Mouse (Mus musculus) inflammation-experienced regulatory T-cells (primary cell): ENCODE results near the gene Cxcl15. TPM values are rescaled to one million over a fixed set of nuclear protein-coding genes. Genes with fewer than 3 reads are reported as not detected.

Experiments used
- polyA plus RNA-seq, 2 experiments: library from polyadenylated mRNA; unstranded; fragments of 100-300 nt; shearing (Covaris generic); gene quantifications; one replicate each; pipeline ENCODE4 v1.2.1; 2017

Gene Cxcl15
- polyA plus RNA-seq, result not detected

DNA sequence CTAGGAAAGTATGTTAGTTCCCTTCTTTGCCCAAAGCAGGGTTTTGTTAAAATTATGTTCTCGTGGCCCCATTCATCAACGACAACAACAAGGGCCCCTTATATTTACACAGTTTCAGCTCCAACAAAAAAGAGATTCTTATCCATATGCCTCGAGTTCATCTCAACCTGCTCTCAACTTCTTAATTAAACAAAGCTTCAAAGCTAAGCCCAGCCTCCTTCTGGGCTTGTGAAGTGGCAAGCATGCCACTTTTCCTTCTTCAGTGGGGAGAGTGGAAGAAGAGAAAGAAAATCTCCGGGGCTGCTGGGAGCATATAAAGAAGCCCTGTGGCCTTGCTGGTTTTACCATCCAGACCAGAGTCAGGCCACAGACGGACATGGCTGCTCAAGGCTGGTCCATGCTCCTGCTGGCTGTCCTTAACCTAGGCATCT lies at the start of gene Cxcl15:
Gene Cxcl15 (plus strand): TSS at position 340 of the 431 bp plus-strand sequence.

DNA sequence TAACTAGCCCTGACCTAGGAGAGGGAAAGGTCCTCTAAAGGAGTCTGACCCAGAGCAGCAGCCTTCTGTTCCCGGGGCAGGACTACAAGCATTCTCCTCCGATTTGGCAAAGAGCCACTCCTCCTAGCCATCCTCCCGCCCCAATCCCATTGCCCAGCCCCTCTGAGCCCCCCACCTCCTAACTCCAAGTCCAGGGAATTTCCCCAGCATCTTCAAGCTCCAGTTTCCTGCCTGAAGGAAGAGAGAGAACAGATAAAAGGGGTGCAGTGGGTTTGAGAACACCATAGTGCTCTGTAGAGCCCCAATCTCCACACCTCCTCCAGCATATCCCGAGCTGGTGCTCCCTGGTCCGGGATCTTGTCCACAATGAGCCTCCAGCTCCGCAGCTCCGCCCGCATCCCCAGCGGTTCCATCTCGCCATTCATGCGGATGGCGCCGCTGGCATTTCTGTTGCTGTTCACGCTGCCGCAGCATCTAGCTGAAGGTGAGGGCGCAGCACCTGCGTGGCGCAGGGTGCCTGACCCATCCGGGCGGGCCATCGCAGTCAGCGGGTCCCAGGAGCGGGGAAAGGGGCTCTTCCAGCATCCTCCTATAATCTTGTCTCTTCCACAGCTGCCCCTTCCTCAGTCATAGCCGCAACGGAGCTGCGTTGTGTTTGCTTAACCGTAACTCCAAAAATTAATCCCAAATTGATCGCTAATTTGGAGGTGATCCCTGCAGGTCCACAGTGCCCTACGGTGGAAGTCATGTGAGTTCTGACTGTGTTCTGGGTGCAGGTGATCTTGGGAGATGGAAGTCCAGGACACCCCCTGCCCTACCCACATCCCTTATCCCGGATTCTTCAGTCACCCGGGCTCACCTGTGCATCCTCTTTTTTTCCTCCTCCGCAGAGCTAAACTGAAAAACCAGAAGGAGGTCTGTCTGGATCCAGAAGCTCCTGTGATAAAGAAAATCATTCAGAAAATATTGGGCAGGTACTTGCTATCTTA lies 35.0 kb upstream of the Cxcl15 start, which contains the start of gene Cxcl5:
Gene Cxcl5 (plus strand): TSS at position 284 of the 989 bp plus-strand sequence.

DNA sequence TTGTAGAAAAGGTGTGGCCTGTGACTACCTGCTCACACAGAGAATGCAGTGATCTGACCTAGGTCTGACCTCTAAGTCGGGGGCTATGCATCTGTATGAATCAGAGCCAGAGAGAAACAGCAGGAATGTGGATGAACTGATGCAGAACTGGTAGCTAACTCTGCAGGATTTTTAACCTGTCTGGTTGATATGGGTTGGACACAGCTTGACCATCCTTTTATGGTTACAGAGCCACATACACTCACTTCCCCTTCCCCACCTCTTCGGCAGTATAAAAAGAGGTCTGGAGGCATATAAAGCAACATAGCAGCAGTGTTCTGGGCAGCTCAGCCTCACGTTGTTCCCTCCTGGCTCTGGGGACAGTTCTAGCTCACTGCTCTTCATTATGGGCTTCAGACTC lies 26.1 kb upstream of the Cxcl15 start, which contains the start of gene Ppbp:
Gene Ppbp (plus strand): TSS at position 301 of the 400 bp plus-strand sequence.

DNA sequence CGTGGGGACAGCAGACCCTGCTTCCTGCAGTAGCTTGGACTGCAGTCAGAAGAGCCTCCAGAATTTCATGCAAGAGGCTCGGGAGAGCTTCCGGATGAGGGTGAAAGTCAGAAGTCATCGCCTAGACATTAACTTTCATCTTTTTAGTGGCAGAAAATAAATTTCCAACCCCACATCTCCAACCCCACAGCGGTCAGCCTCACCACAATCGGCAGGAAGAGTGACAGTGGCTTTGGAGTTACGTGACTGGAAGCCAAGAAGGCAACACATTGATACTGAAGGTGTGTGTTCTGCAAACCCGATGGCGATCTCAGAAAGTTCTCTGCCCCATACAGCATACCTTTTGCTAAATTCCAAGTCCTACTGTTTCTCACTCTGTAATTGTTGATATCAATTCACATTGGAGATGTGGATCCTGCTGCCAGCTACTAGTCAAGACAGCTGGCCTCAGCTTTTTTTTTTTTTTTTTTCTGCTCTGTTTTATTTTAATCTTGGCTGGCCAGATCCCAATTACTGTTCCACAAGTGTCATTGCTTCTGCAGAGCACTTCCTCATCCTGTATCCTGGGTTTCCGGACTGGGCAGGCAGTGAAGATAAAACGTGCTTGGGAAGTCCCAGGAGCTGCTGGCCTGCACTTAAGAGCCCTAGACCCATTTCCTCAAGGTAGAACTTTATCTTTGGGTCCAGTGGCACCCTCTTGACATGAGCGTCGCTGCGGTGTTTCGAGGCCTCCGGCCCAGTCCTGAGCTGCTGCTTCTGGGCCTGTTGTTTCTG lies 22.3 kb upstream of the Cxcl15 start, which contains the start of gene Pf4:
Gene Pf4 (plus strand): TSS at position 556 of the 774 bp plus-strand sequence.

DNA sequence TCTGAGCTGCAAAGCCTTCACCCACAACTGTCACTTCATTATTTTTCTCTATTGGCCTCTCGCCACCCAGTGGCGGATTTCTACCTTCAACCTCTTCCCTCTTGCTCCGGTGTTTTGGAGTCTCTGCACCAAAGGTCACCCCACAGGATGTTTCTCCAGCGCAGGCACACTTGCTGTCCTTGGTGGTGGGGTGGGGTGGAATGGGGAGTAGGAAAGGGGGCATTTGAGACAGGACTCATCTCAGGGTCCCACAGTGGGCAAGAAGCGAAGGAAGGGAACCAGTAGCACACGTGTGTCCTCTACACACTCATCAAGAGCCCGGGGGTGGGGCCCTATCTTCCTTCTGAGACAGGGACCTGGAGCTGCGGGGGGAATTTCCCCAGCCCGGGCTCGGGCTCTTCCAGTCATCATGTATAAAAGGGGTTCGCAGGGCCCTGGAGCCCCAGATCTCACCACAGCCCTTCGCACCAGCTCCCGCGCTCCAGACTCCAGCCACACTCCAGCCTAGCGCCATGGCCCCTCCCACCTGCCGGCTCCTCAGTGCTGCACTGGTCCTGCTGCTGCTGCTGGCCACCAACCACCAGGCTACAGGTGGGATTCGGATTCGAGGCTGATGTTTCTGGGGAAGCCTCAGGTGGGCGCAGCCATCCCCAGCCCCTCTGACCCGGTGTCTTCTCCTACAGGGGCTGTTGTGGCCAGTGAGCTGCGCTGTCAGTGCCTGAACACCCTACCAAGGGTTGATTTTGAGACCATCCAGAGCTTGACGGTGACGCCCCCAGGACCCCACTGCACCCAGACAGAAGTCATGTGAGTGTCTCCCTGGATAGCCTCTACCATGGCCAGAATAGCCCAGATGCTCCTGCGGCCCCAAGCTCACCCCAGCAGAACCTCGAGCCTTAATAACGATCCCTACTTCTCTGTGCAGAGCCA lies 8.4 kb upstream of the Cxcl15 start, which contains the start of gene Cxcl3:
Gene Cxcl3 (plus strand): TSS at position 445 of the 930 bp plus-strand sequence.

Other genes with a start within 250 kb of the Cxcl15 start
- under 1 TPM; 0.27 to 0.73 TPM for gene 5830473C10Rik, start 233.4 kb upstream of the Cxcl15 start, polyA plus RNA-seq
- 1 to 10 TPM; 1.3 to 4.0 TPM for gene Rassf6, start 153.9 kb upstream of the Cxcl15 start, polyA plus RNA-seq
- not detected for gene Cxcl5, start 35.2 kb upstream of the Cxcl15 start, polyA plus RNA-seq
- not detected for gene Ppbp, start 26.0 kb upstream of the Cxcl15 start, polyA plus RNA-seq
- 1 to 10 TPM in 1 of 2 experiments, under 1 TPM in 1; 0.39 to 2.1 TPM for gene Pf4, start 22.1 kb upstream of the Cxcl15 start, polyA plus RNA-seq
- gene Cxcl3, start 8.4 kb upstream of the Cxcl15 start, polyA plus RNA-seq, result under 1 TPM in 1 of 2 experiments, not detected in 1; 0.42 TPM
- gene Cxcl1, start 96.7 kb downstream of the Cxcl15 start, polyA plus RNA-seq, result under 1 TPM; 0.24 to 0.80 TPM
- 1 to 10 TPM in 1 of 2 experiments, not detected in 1; 2.8 TPM for gene Cxcl2, start 109.3 kb downstream of the Cxcl15 start, polyA plus RNA-seq
- gene Mthfd2l, start 136.6 kb downstream of the Cxcl15 start, polyA plus RNA-seq, result 10 to 100 TPM; 13.3 to 15.0 TPM
- not detected for gene Epgn, start 232.9 kb downstream of the Cxcl15 start, polyA plus RNA-seq